Mouse (Mus musculus) urinary bladder, adult 2 months (tissue): ENCODE measurements around the gene Cdk6. TPM values are rescaled to one million over a fixed set of nuclear protein-coding genes. Genes with fewer than 3 reads are reported as not detected.
"Not testable (repeated sequence)": the region's sequence is repeated elsewhere in the genome, so short reads cannot be mapped to it uniquely, and the experiment has no call there.

ENCODE experiments used
- DNase-seq: peaks from one replicate; pipeline ENCODE4 v3.0.0; 2022; ENCODE audit warnings: low spot score
- polyA plus RNA-seq: library from polyadenylated mRNA; depleted of rRNA; stranded (reverse); fragments of >200 nt; gene quantifications from 2 replicates; pipeline ENCODE4 v1.2.3, GENCODE M21; 2012

The Cdk6 gene
- polyA plus RNA-seq, 1 experiment = 8.1 TPM

- DNase-seq = not testable (repeated sequence)
Observed at GRCm38 (mm10) chr5:3345540-3345939, 4.3 kb downstream of the Cdk6 start.

GRCm38 (mm10) chr5:3349393-3349792 lies 8.1 kb downstream of the Cdk6 start:
- not testable (repeated sequence) for DNase-seq

GRCm38 (mm10) chr5:3351836-3352235 lies 10.6 kb downstream of the Cdk6 start:
- not testable (repeated sequence) for DNase-seq

GRCm38 (mm10) chr5:3352314-3352713 lies 11.0 kb downstream of the Cdk6 start:
- DNase-seq = no peak

- no peak for DNase-seq
Observed at GRCm38 (mm10) chr5:3352827-3353226, 11.5 kb downstream of the Cdk6 start.

GRCm38 (mm10) chr5:3354307-3354706 lies 13.0 kb downstream of the Cdk6 start:
- no peak for DNase-seq

- no peak for DNase-seq
Observed at GRCm38 (mm10) chr5:3355032-3355536, 13.8 kb downstream of the Cdk6 start.

- no peak for DNase-seq
Observed at GRCm38 (mm10) chr5:3355560-3356260, 14.4 kb downstream of the Cdk6 start.

- no peak for DNase-seq
Observed at GRCm38 (mm10) chr5:3356261-3356778, 15.0 kb downstream of the Cdk6 start.

GRCm38 (mm10) chr5:3357496-3357895 lies 16.2 kb downstream of the Cdk6 start:
- no peak for DNase-seq

GRCm38 (mm10) chr5:3358687-3359520 lies 17.6 kb downstream of the Cdk6 start:
- DNase-seq = no peak

- DNase-seq = no peak
Observed at GRCm38 (mm10) chr5:3359914-3360313, 18.6 kb downstream of the Cdk6 start.

- DNase-seq = no peak
Observed at GRCm38 (mm10) chr5:3361252-3361651, 20.0 kb downstream of the Cdk6 start.

GRCm38 (mm10) chr5:3362111-3362510 lies 20.8 kb downstream of the Cdk6 start:
- no peak for DNase-seq

GRCm38 (mm10) chr5:3363036-3363983 lies 22.0 kb downstream of the Cdk6 start:
- no peak for DNase-seq

GRCm38 (mm10) chr5:3367045-3367444 lies 25.8 kb downstream of the Cdk6 start:
- no peak for DNase-seq

GRCm38 (mm10) chr5:3369317-3369716 lies 28.0 kb downstream of the Cdk6 start:
- DNase-seq = no peak

- no peak for DNase-seq
Observed at GRCm38 (mm10) chr5:3371212-3371611, 29.9 kb downstream of the Cdk6 start.

- no peak for DNase-seq
Observed at GRCm38 (mm10) chr5:3373170-3373569, 31.9 kb downstream of the Cdk6 start.

- DNase-seq = no peak
Observed at GRCm38 (mm10) chr5:3374763-3375162, 33.5 kb downstream of the Cdk6 start.

GRCm38 (mm10) chr5:3376167-3376566 lies 34.9 kb downstream of the Cdk6 start:
- no peak for DNase-seq
